Mouse (Mus musculus): ENCODE data around the gene Ptprg. TPM values are rescaled to one million over a fixed set of nuclear protein-coding genes. Genes with fewer than 3 reads are reported as not detected.
"Not testable (repeated sequence)": the region's sequence is repeated elsewhere in the genome, so short reads cannot be mapped to it uniquely, and the experiment has no call there.

Ptprg gene
- total and polyA plus RNA-seq, 3 experiments, result 25.1 to 57.1 (median 54.0) TPM

GRCm38 (mm10) chr14:12220540-12220939, 667.2 kb downstream of the Ptprg start:
- no peaks in the 10 kb centered on the region for H3K79me2 ChIP-seq (replicated peaks; ENCODE audit: control insufficient read depth, insufficient read depth, low read length)
- H3K4me1 ChIP-seq (ENCODE audit: control insufficient read depth, insufficient read depth, low read length), result no peaks in the 10 kb centered on the region
- 93% methylated on average over 8 of the region's 8 CpGs for WGBS
- H3K27ac ChIP-seq, result no peak overlapping the region
- DNase-seq, result no peak
- H3K27me3 ChIP-seq (ENCODE audit: control insufficient read depth, insufficient read depth, low read length), result no peaks in the 10 kb centered on the region
- intact Hi-C loops (cut with DNase I), result no loop called here
- no peak overlapping the region for H3K4me3 ChIP-seq
- TF ChIP-seq CTCF (IDR thresholded peaks at IDR 0.05), result no peak
- TF ChIP-seq EP300 (IDR thresholded peaks at IDR 0.05; ENCODE audit: insufficient read depth, low read depth, low read length), result no peak
- TF ChIP-seq POLR2A (IDR thresholded peaks at IDR 0.05; ENCODE audit: insufficient read depth, low read depth, low read length), result no peak
- H3K36me3 ChIP-seq (ENCODE audit: control insufficient read depth, insufficient read depth, low read length), result no peaks in the 10 kb centered on the region
- no peak overlapping the region for H3K9ac ChIP-seq (ENCODE audit: low read depth, low read length)

GRCm38 (mm10) chr14:12221571-12221970, 668.2 kb downstream of the Ptprg start:
- Histone ChIP-seq H3K36me3 (ENCODE audit: control insufficient read depth, insufficient read depth, low read length) (no peaks in the 10 kb centered on the region), H3K9ac (ENCODE audit: low read depth, low read length) (no peak overlapping the region), H3K79me2 (replicated peaks; ENCODE audit: control insufficient read depth, insufficient read depth, low read length) (no peaks in the 10 kb centered on the region), H3K27me3 (ENCODE audit: control insufficient read depth, insufficient read depth, low read length) (no peaks in the 10 kb centered on the region), H3K4me1 (ENCODE audit: control insufficient read depth, insufficient read depth, low read length) (no peaks in the 10 kb centered on the region), H3K27ac (no peak overlapping the region), H3K4me3 (no peak overlapping the region)
- intact Hi-C loops (cut with DNase I), result no loop called here
- TF ChIP-seq CTCF (IDR thresholded peaks at IDR 0.05) (no peak), POLR2A (IDR thresholded peaks at IDR 0.05; ENCODE audit: insufficient read depth, low read depth, low read length) (no peak), EP300 (IDR thresholded peaks at IDR 0.05; ENCODE audit: insufficient read depth, low read depth, low read length) (no peak)
- WGBS, result 90% methylated on average over 5 of the region's 5 CpGs
- DNase-seq, result no peak

GRCm38 (mm10) chr14:12243726-12244125, 690.4 kb downstream of the Ptprg start:
- Histone ChIP-seq H3K27ac (no peak overlapping the region), H3K4me1 (ENCODE audit: control insufficient read depth, insufficient read depth, low read length) (no peaks in the 10 kb centered on the region), H3K9ac (ENCODE audit: low read depth, low read length) (no peak overlapping the region), H3K27me3 (ENCODE audit: control insufficient read depth, insufficient read depth, low read length) (no peaks in the 10 kb centered on the region), H3K36me3 (ENCODE audit: control insufficient read depth, insufficient read depth, low read length) (peaks cover 2% of the 10 kb centered on the region; the same call in 1 of the 2 replicates), H3K79me2 (replicated peaks; ENCODE audit: control insufficient read depth, insufficient read depth, low read length) (no peaks in the 10 kb centered on the region), H3K4me3 (no peak overlapping the region)
- intact Hi-C loops (cut with DNase I), result no loop called here
- TF ChIP-seq EP300 (IDR thresholded peaks at IDR 0.05; ENCODE audit: insufficient read depth, low read depth, low read length), result no peak
- no peak for TF ChIP-seq POLR2A (IDR thresholded peaks at IDR 0.05; ENCODE audit: insufficient read depth, low read depth, low read length)
- no peak for TF ChIP-seq CTCF (IDR thresholded peaks at IDR 0.05)
- 41% methylated on average over 4 of the region's 4 CpGs for WGBS
- no peak for DNase-seq

- H3K79me2 ChIP-seq (replicated peaks; ENCODE audit: control insufficient read depth, insufficient read depth, low read length), result no peaks in the 10 kb centered on the region
- no peak overlapping the region for H3K27ac ChIP-seq
- TF ChIP-seq EP300 (IDR thresholded peaks at IDR 0.05; ENCODE audit: insufficient read depth, low read depth, low read length) (no peak), CTCF (IDR thresholded peaks at IDR 0.05) (no peak), POLR2A (IDR thresholded peaks at IDR 0.05; ENCODE audit: insufficient read depth, low read depth, low read length) (no peak)
- DNase-seq, result no peak
- H3K4me1 ChIP-seq (ENCODE audit: control insufficient read depth, insufficient read depth, low read length), result no peaks in the 10 kb centered on the region
- intact Hi-C loops (cut with DNase I), result no loop called here
- no peaks in the 10 kb centered on the region for H3K36me3 ChIP-seq (ENCODE audit: control insufficient read depth, insufficient read depth, low read length)
- no peak overlapping the region for H3K4me3 ChIP-seq
- no peaks in the 10 kb centered on the region for H3K27me3 ChIP-seq (ENCODE audit: control insufficient read depth, insufficient read depth, low read length)
- no peak overlapping the region for H3K9ac ChIP-seq (ENCODE audit: low read depth, low read length)
- 57% methylated on average over 3 of the region's 3 CpGs for WGBS
These were observed 722.7 kb downstream of the Ptprg start for GRCm38 (mm10) chr14:12276031-12276430.

- Histone ChIP-seq H3K4me1 (ENCODE audit: control insufficient read depth, insufficient read depth, low read length) (no peaks in the 10 kb centered on the region), H3K36me3 (ENCODE audit: control insufficient read depth, insufficient read depth, low read length) (no peaks in the 10 kb centered on the region), H3K9ac (ENCODE audit: low read depth, low read length) (peak within 1 kb of the TSS; percentile 79), H3K79me2 (replicated peaks; ENCODE audit: control insufficient read depth, insufficient read depth, low read length) (no peaks in the 10 kb centered on the region), H3K27ac (peak within 1 kb of the TSS; percentile 96), H3K4me3 (peak within 1 kb of the TSS; percentile 67), H3K27me3 (ENCODE audit: control insufficient read depth, insufficient read depth, low read length) (no peaks in the 10 kb centered on the region)
- intact Hi-C loops (cut with DNase I), result no loop called here
- TF ChIP-seq EP300 (IDR thresholded peaks at IDR 0.05; ENCODE audit: insufficient read depth, low read depth, low read length) (no peak), CTCF (IDR thresholded peaks at IDR 0.05) (no peak), POLR2A (IDR thresholded peaks at IDR 0.05; ENCODE audit: insufficient read depth, low read depth, low read length) (no peak)
- 70% methylated on average over 6 of the region's 6 CpGs for WGBS
- DNase-seq, result no peak
These were observed 730.3 kb downstream of the Ptprg start, which contains the start of gene Gm49355 for GRCm38 (mm10) chr14:12283641-12284040. TSS of gene Gm49355 (plus strand) at chr14:12283976.

GRCm38 (mm10) chr14:12284141-12284912, 731.0 kb downstream of the Ptprg start, which contains the start of gene 3830406C13Rik:
TSS of gene 3830406C13Rik (plus strand) at chr14:12284173.
- intact Hi-C loops (cut with DNase I), result no loop called here
- H3K9ac ChIP-seq (ENCODE audit: low read depth, low read length), result peak within 1 kb of the TSS; percentile 79
- peak within 1 kb of the TSS; percentile 67 for H3K4me3 ChIP-seq
- H3K79me2 ChIP-seq (replicated peaks; ENCODE audit: control insufficient read depth, insufficient read depth, low read length), result no peaks in the 10 kb centered on the region
- no peaks in the 10 kb centered on the region for H3K36me3 ChIP-seq (ENCODE audit: control insufficient read depth, insufficient read depth, low read length)
- no peaks in the 10 kb centered on the region for H3K27me3 ChIP-seq (ENCODE audit: control insufficient read depth, insufficient read depth, low read length)
- peak; percentile 89 to 90 for DNase-seq
- no peaks in the 10 kb centered on the region for H3K4me1 ChIP-seq (ENCODE audit: control insufficient read depth, insufficient read depth, low read length)
- TF ChIP-seq EP300 (IDR thresholded peaks at IDR 0.05; ENCODE audit: insufficient read depth, low read depth, low read length) (peak; percentile 39; the same call in 1 of the 2 replicates), POLR2A (IDR thresholded peaks at IDR 0.05; ENCODE audit: insufficient read depth, low read depth, low read length) (peak; percentile 94), CTCF (IDR thresholded peaks at IDR 0.05) (no peak)
- H3K27ac ChIP-seq, result peak within 1 kb of the TSS; percentile 96
- under 1% methylated on average over 48 of the region's 48 CpGs for WGBS

GRCm38 (mm10) chr14:12289747-12290146, 736.4 kb downstream of the Ptprg start:
- H3K36me3 ChIP-seq (ENCODE audit: control insufficient read depth, insufficient read depth, low read length); H3K27me3 ChIP-seq (ENCODE audit: control insufficient read depth, insufficient read depth, low read length); H3K9ac ChIP-seq (ENCODE audit: low read depth, low read length); H3K79me2 ChIP-seq (replicated peaks; ENCODE audit: control insufficient read depth, insufficient read depth, low read length); DNase-seq; H3K4me3 ChIP-seq; H3K4me1 ChIP-seq (ENCODE audit: control insufficient read depth, insufficient read depth, low read length); H3K27ac ChIP-seq; intact Hi-C loops (cut with DNase I): not testable (repeated sequence)
